ENCODE assay signal across 13 mouse cellular contexts in genomic region chr12:79984985-79985747, GRCm38 (mm10).
DNase-seq lines count a peak whose midpoint lies in the region; ATAC-seq and TF ChIP-seq lines count a peak whose summit lies in the region.
"Had no signal": no experiment of that assay in that cellular context is flagged by ENCODE, and none has a peak within 500 bp of the region (broad histone marks: within the 10 kb centered on the region; RNA-seq: fewer than 3 reads in every experiment).

No protein-coding gene starts in this region.

- no peak overlapping the region for H3K4me2 ChIP-seq in stomach, embryonic 14.5 days (replicated peaks; ENCODE audit: low read depth, low read length)
- no peak overlapping the region for H3K4me2 ChIP-seq in stomach, postnatal 0 days (replicated peaks; ENCODE audit: low read depth)
- H3K4me2 ChIP-seq in intestine, embryonic 16.5 days (ENCODE audit: low read depth, low read length), result no peak overlapping the region
- H3K4me2 ChIP-seq in stomach, embryonic 16.5 days (ENCODE audit: low read depth, low read length), result no peak overlapping the region
- no peak overlapping the region for H3K4me2 ChIP-seq in hindbrain, embryonic 12.5 days (replicated peaks)

- no peak overlapping the region for H3K9ac ChIP-seq in stomach, embryonic 14.5 days (replicated peaks; ENCODE audit: low read depth, low read length)
- no peak overlapping the region for H3K9ac ChIP-seq in stomach, postnatal 0 days (ENCODE audit: low read length)
- no peak overlapping the region for H3K9ac ChIP-seq in intestine, embryonic 16.5 days (ENCODE audit: low read depth, low read length)
- no peak overlapping the region for H3K9ac ChIP-seq in stomach, embryonic 16.5 days (ENCODE audit: low read length)
- H3K9ac ChIP-seq in hindbrain, embryonic 12.5 days, result no peak overlapping the region

- no peak for TF ChIP-seq CTCF in stomach, postnatal 0 days (IDR thresholded peaks at IDR 0.05; ENCODE audit: low read depth)

- DNase-seq in heart, adult 11 months, result peak; percentile 91
- DNase-seq in heart, postnatal 25 days (ENCODE audit: low spot score), result no peak
- DNase-seq in stomach, postnatal 0 days (ENCODE audit: low spot score), result no peak
- DNase-seq in embryo, embryonic 10.5 days (ENCODE audit: low spot score), result no peak
- DNase-seq: cerebellum, postnatal 14 days; kidney, adult 8-10 months; thymus, postnatal 36 days had no signal

- no peak for TF ChIP-seq EP300 in stomach, postnatal 0 days (optimal IDR thresholded peaks at IDR 0.05)

- no peaks in the 10 kb centered on the region for H3K27me3 ChIP-seq in stomach, embryonic 14.5 days (ENCODE audit: control insufficient read depth, insufficient read depth, low read length)
- H3K27me3 ChIP-seq in stomach, postnatal 0 days (ENCODE audit: control insufficient read depth, insufficient read depth, low read length), result no peaks in the 10 kb centered on the region
- no peaks in the 10 kb centered on the region for H3K27me3 ChIP-seq in intestine, embryonic 16.5 days (replicated peaks; ENCODE audit: control insufficient read depth, insufficient read depth, low read length)
- H3K27me3 ChIP-seq in stomach, embryonic 16.5 days (ENCODE audit: control insufficient read depth, insufficient read depth, low read length), result no peaks in the 10 kb centered on the region
- no peaks in the 10 kb centered on the region for H3K27me3 ChIP-seq in hindbrain, embryonic 12.5 days

- 61% methylated on average over 5 of the region's 5 CpGs for WGBS in stomach, embryonic 14.5 days
- WGBS in stomach, postnatal 0 days, result 65% methylated on average over 5 of the region's 5 CpGs
- 67% methylated on average over 5 of the region's 5 CpGs for WGBS in intestine, embryonic 16.5 days
- 68% methylated on average over 5 of the region's 5 CpGs for WGBS in stomach, embryonic 16.5 days
- 92% methylated on average over 5 of the region's 5 CpGs for WGBS in hindbrain, embryonic 12.5 days

- intact Hi-C loops in heart, postnatal 25 days (cut with DNase I), result no loop called here

- H3K27ac ChIP-seq in stomach, embryonic 14.5 days (ENCODE audit: low read length), result peak overlapping the region; percentile 89
- no peak overlapping the region for H3K27ac ChIP-seq in stomach, postnatal 0 days (replicated peaks)
- H3K27ac ChIP-seq in intestine, embryonic 16.5 days (ENCODE audit: low read length), result peak overlapping the region; percentile 61
- H3K27ac ChIP-seq in stomach, embryonic 16.5 days (ENCODE audit: low read length), result peak overlapping the region; percentile 58
- no peak overlapping the region for H3K27ac ChIP-seq in hindbrain, embryonic 12.5 days

- no peak for ATAC-seq in stomach, embryonic 14.5 days (ENCODE audit: insufficient number of reproducible peaks, insufficient read depth, low FRiP score, low read depth)
- ATAC-seq in stomach, postnatal 0 days (ENCODE audit: low FRiP score, low TSS enrichment), result no peak
- no peak for ATAC-seq in intestine, embryonic 16.5 days
- no peak for ATAC-seq in stomach, embryonic 16.5 days (ENCODE audit: insufficient read depth, low FRiP score)
- ATAC-seq in hindbrain, embryonic 12.5 days (ENCODE audit: low FRiP score), result no peak

- no peak overlapping the region for H3K4me3 ChIP-seq in stomach, embryonic 14.5 days (ENCODE audit: low read depth, low read length)
- no peak overlapping the region for H3K4me3 ChIP-seq in stomach, postnatal 0 days (ENCODE audit: low read depth, low read length)
- no peak overlapping the region for H3K4me3 ChIP-seq in intestine, embryonic 16.5 days (ENCODE audit: low read length)
- no peak overlapping the region for H3K4me3 ChIP-seq in stomach, embryonic 16.5 days (replicated peaks; ENCODE audit: low read length)
- no peak overlapping the region for H3K4me3 ChIP-seq in hindbrain, embryonic 12.5 days
- H3K4me3 ChIP-seq: hindbrain, embryonic 10.5 days; midbrain, embryonic 10.5 days had no signal

- H3K9me3 ChIP-seq in stomach, embryonic 14.5 days (ENCODE audit: control insufficient read depth, low read depth, low read length), result no peaks in the 10 kb centered on the region
- no peaks in the 10 kb centered on the region for H3K9me3 ChIP-seq in stomach, postnatal 0 days (ENCODE audit: control insufficient read depth, low read length)
- H3K9me3 ChIP-seq in intestine, embryonic 16.5 days (ENCODE audit: control insufficient read depth, low read length), result no peaks in the 10 kb centered on the region
- no peaks in the 10 kb centered on the region for H3K9me3 ChIP-seq in stomach, embryonic 16.5 days (replicated peaks; ENCODE audit: control insufficient read depth, low read length)
- H3K9me3 ChIP-seq in hindbrain, embryonic 12.5 days (replicated peaks), result no peaks in the 10 kb centered on the region
- H3K9me3 ChIP-seq: hindbrain, embryonic 10.5 days; midbrain, embryonic 10.5 days had no signal

- H3K36me3 ChIP-seq in stomach, embryonic 14.5 days (ENCODE audit: control insufficient read depth, insufficient read depth, low read length), result no peaks in the 10 kb centered on the region
- H3K36me3 ChIP-seq in stomach, postnatal 0 days (ENCODE audit: control insufficient read depth, insufficient read depth, low read length), result no peaks in the 10 kb centered on the region
- H3K36me3 ChIP-seq in intestine, embryonic 16.5 days (ENCODE audit: control insufficient read depth, insufficient read depth, low read length), result no peaks in the 10 kb centered on the region
- H3K36me3 ChIP-seq in stomach, embryonic 16.5 days (ENCODE audit: control insufficient read depth, insufficient read depth, low read length), result no peaks in the 10 kb centered on the region
- no peaks in the 10 kb centered on the region for H3K36me3 ChIP-seq in hindbrain, embryonic 12.5 days
- H3K36me3 ChIP-seq: hindbrain, embryonic 10.5 days; midbrain, embryonic 10.5 days had no signal

- peaks cover 51% of the 10 kb centered on the region for H3K4me1 ChIP-seq in stomach, embryonic 14.5 days (ENCODE audit: control insufficient read depth, insufficient read depth, low read length)
- H3K4me1 ChIP-seq in stomach, postnatal 0 days (replicated peaks; ENCODE audit: control insufficient read depth, insufficient read depth), result peaks cover 14% of the 10 kb centered on the region
- H3K4me1 ChIP-seq in intestine, embryonic 16.5 days (ENCODE audit: control insufficient read depth, insufficient read depth, low read length), result peaks cover 39% of the 10 kb centered on the region
- H3K4me1 ChIP-seq in stomach, embryonic 16.5 days (ENCODE audit: control insufficient read depth, insufficient read depth, low read length), result peaks cover 52% of the 10 kb centered on the region
- peaks cover 33% of the 10 kb centered on the region for H3K4me1 ChIP-seq in hindbrain, embryonic 12.5 days

Comparison
In these comparisons a context has a peak if more than half of its experiments do, and no peak if none do; other contexts are left out.
1. H3K27ac ChIP-seq: peak in stomach, embryonic 14.5 days (single experiment), intestine, embryonic 16.5 days (single experiment) and stomach, embryonic 16.5 days (single experiment); none in stomach, postnatal 0 days (single experiment) and hindbrain, embryonic 12.5 days (single experiment).